Mouse (Mus musculus) spleen, adult 2 months (tissue): ENCODE measurements at regions not wholly inside any gene's neighbourhood (a gene's known extent, or its start where the extent isn't known, plus 50 kb on each side); places are given as distances from the start of the nearest gene placed in this dataset.
"Not testable (repeated sequence)": the region's sequence is repeated elsewhere in the genome, so short reads cannot be mapped to it uniquely, and the experiment has no call there.

Experiments
- DNase-seq, 2 experiments: peaks; one replicate each; pipeline versions ENCODE4 v3.0.0 to v3.0.0-alpha.2; 2012 to 2021; ENCODE audit warnings: low spot score in 2 of 2, low read depth in 1 of 2
- H3K27ac ChIP-seq: fragments of 200-500 bp; 2 replicates; pipeline ENCODE4 v1.5.1; 2012; ENCODE audit warnings: low read length, inconsistent platforms; ENCODE audit not compliant: insufficient read depth
- H3K27me3 ChIP-seq: fragments of 200-500 bp; 2 replicates; pipeline ENCODE4 v1.6.1; 2012; ENCODE audit warnings: mild to moderate bottlenecking, moderate library complexity, low read length, inconsistent platforms; ENCODE audit not compliant: control insufficient read depth, insufficient read depth
- H3K36me3 ChIP-seq: fragments of 200-500 bp; 2 replicates; pipeline ENCODE4 v1.6.1; 2012; ENCODE audit warnings: mild to moderate bottlenecking, low read length, inconsistent platforms; ENCODE audit not compliant: control insufficient read depth, insufficient read depth
- H3K4me1 ChIP-seq: fragments of 200-500 bp; 2 replicates; pipeline ENCODE4 v1.6.1; 2011; ENCODE audit warnings: inconsistent platforms; ENCODE audit not compliant: control insufficient read depth, insufficient read depth, insufficient read length
- H3K4me3 ChIP-seq: fragments of 200-500 bp; 2 replicates; pipeline ENCODE4 v1.5.1; 2011; ENCODE audit warnings: mild to moderate bottlenecking, inconsistent platforms; ENCODE audit not compliant: insufficient read depth, insufficient read length; ENCODE audit errors: extremely low read depth
- CTCF ChIP-seq: fragments of 200-500 bp; IDR thresholded peaks from 2 replicates; pipeline ENCODE4 v1.5.1; 2011; ENCODE audit warnings: mild to moderate bottlenecking, inconsistent platforms; ENCODE audit not compliant: insufficient read depth, insufficient read length, insufficient replicate concordance; ENCODE audit errors: extremely low read depth
- POLR2A ChIP-seq: fragments of 200-500 bp; IDR thresholded peaks from 2 replicates; pipeline ENCODE4 v1.6.1; 2011; ENCODE audit warnings: low read depth, low read length, inconsistent platforms
- WGBS: fragments of 180-500 bp; shearing (Covaris S2); methylation state at CpG from one replicate; pipeline ENCODE4 v1.1.7; 2018; 5-methylcytosine and 5-hydroxymethylcytosine counted together

- Histone ChIP-seq H3K36me3 (no peaks in the 10 kb centered on the region), H3K4me3 (no peak overlapping the region), H3K27me3 (no peaks in the 10 kb centered on the region), H3K4me1 (no peaks in the 10 kb centered on the region), H3K27ac (no peak overlapping the region)
- TF ChIP-seq CTCF (no peak), POLR2A (no peak)
- 57% methylated on average over 12 of the region's 12 CpGs for WGBS
- no peak for DNase-seq
Observed at GRCm38 (mm10) chrX:50583741-50584580, 155.7 kb upstream of the Olfr1324 start.

GRCm38 (mm10) chrX:50580200-50580599, 151.9 kb upstream of the Olfr1324 start:
- no peak overlapping the region for H3K27ac ChIP-seq
- no peaks in the 10 kb centered on the region for H3K4me1 ChIP-seq
- H3K4me3 ChIP-seq = no peak overlapping the region
- no peaks in the 10 kb centered on the region for H3K27me3 ChIP-seq
- TF ChIP-seq POLR2A = no peak
- TF ChIP-seq CTCF = no peak
- H3K36me3 ChIP-seq = no peaks in the 10 kb centered on the region
- DNase-seq = no peak
- WGBS = 50% methylated on average over 7 of the region's 7 CpGs

GRCm38 (mm10) chrX:50576824-50577223, 148.5 kb upstream of the Olfr1324 start:
- WGBS = 54% methylated on average over 7 of the region's 7 CpGs
- H3K27me3 ChIP-seq = no peaks in the 10 kb centered on the region
- no peaks in the 10 kb centered on the region for H3K4me1 ChIP-seq
- H3K27ac ChIP-seq = no peak overlapping the region
- no peak for DNase-seq
- no peak for TF ChIP-seq POLR2A
- no peak for TF ChIP-seq CTCF
- H3K4me3 ChIP-seq = no peak overlapping the region
- H3K36me3 ChIP-seq = no peaks in the 10 kb centered on the region

- 49% methylated on average over 14 of the region's 14 CpGs for WGBS
- H3K36me3 ChIP-seq, H3K4me3 ChIP-seq, DNase-seq, H3K27ac ChIP-seq, H3K27me3 ChIP-seq, H3K4me1 ChIP-seq: not testable (repeated sequence)
Observed at GRCm38 (mm10) chrX:50572191-50573095, 144.1 kb upstream of the Olfr1324 start.

GRCm38 (mm10) chrX:50569087-50569486, 140.8 kb upstream of the Olfr1324 start:
- Histone ChIP-seq H3K4me1 (no peaks in the 10 kb centered on the region), H3K36me3 (no peaks in the 10 kb centered on the region), H3K27me3 (no peaks in the 10 kb centered on the region), H3K4me3 (no peak overlapping the region), H3K27ac (no peak overlapping the region)
- no peak for TF ChIP-seq POLR2A
- 70% methylated on average over 6 of the region's 6 CpGs for WGBS
- DNase-seq = no peak

GRCm38 (mm10) chrX:50566345-50566744, 138.0 kb upstream of the Olfr1324 start:
- no peaks in the 10 kb centered on the region for H3K4me1 ChIP-seq
- no peaks in the 10 kb centered on the region for H3K27me3 ChIP-seq
- no peak overlapping the region for H3K27ac ChIP-seq
- DNase-seq = no peak
- H3K36me3 ChIP-seq = no peaks in the 10 kb centered on the region
- TF ChIP-seq CTCF (no peak), POLR2A (no peak)
- no peak overlapping the region for H3K4me3 ChIP-seq
- WGBS = 53% methylated on average over 5 of the region's 5 CpGs

GRCm38 (mm10) chrX:50565031-50565430, 136.7 kb upstream of the Olfr1324 start:
- 51% methylated on average over 5 of the region's 5 CpGs for WGBS
- H3K27ac ChIP-seq, H3K4me3 ChIP-seq, H3K27me3 ChIP-seq, H3K4me1 ChIP-seq, H3K36me3 ChIP-seq, DNase-seq: not testable (repeated sequence)
